Mouse (Mus musculus) MEL (cell line): ENCODE results near the gene Adam10. TPM values are rescaled to one million over a fixed set of nuclear protein-coding genes. Genes with fewer than 3 reads are reported as not detected.

ENCODE experiments used
- DNase-seq: peaks from one replicate; pipeline ENCODE4 v3.0.0; 2011; ENCODE audit warnings: low read depth, low spot score
- H3K27ac ChIP-seq: 2 replicates; pipeline ENCODE4 v1.5.1; 2012; ENCODE audit warnings: low read depth, mild to moderate bottlenecking, control low read depth, low read length, moderate library complexity; ENCODE audit not compliant: control insufficient read depth
- H3K27me3 ChIP-seq, 2 experiments: fragments of 150-350 bp in 1 of 2; sonication (generic) in 1 of 2; 2 replicates each; pipeline ENCODE4 v1.6.1; 2012; ENCODE audit warnings: low read length in 2 of 2, mild to moderate bottlenecking in 2 of 2, improper control_type of control experiment in 1 of 2, moderate library complexity in 1 of 2; ENCODE audit not compliant: insufficient read depth in 2 of 2, control insufficient read depth in 1 of 2
- H3K36me3 ChIP-seq, 2 experiments: 2 replicates each; pipeline ENCODE4 v1.6.1; 2012 to 2014; ENCODE audit warnings: low read length in 2 of 2, improper control_type of control experiment in 1 of 2, inconsistent platforms in 1 of 2, mild to moderate bottlenecking in 1 of 2; ENCODE audit not compliant: insufficient read depth in 2 of 2, control insufficient read depth in 1 of 2
- H3K4me1 ChIP-seq, 2 experiments: fragments of 150-350 bp in 1 of 2; sonication (generic) in 1 of 2; 2 replicates each; pipeline ENCODE4 v1.6.1; 2012; ENCODE audit warnings: low read length in 2 of 2, improper control_type of control experiment in 1 of 2, mild to moderate bottlenecking in 1 of 2; ENCODE audit not compliant: insufficient read depth in 2 of 2, control insufficient read depth in 1 of 2
- H3K4me3 ChIP-seq, 2 experiments: fragments of 150-350 bp in 1 of 2; sonication (generic) in 1 of 2; 2 replicates each; pipeline ENCODE4 v1.5.1; 2012; ENCODE audit warnings: low read depth in 2 of 2, low read length in 2 of 2, mild to moderate bottlenecking in 2 of 2, moderate library complexity in 2 of 2, control low read depth in 1 of 2, improper control_type of control experiment in 1 of 2; ENCODE audit not compliant: control insufficient read depth in 1 of 2, insufficient read depth in 1 of 2
- H3K79me2 ChIP-seq: 2 replicates; pipeline ENCODE4 v1.6.1; 2012; ENCODE audit warnings: mild to moderate bottlenecking, low read length, moderate library complexity; ENCODE audit not compliant: control insufficient read depth, poor library complexity, insufficient read depth
- H3K9ac ChIP-seq: 2 replicates; pipeline ENCODE4 v1.6.1; 2012; ENCODE audit warnings: low read depth, mild to moderate bottlenecking, control low read depth, low read length, moderate library complexity; ENCODE audit not compliant: control insufficient read depth, poor library complexity, severe bottlenecking
- H3K9me3 ChIP-seq: fragments of 150-350 bp; sonication (generic); replicated peaks from 2 replicates; pipeline ENCODE4 v1.6.1; 2012; ENCODE audit warnings: mild to moderate bottlenecking, low read length, improper control_type of control experiment, moderate library complexity; ENCODE audit not compliant: insufficient read depth
- CHD1 ChIP-seq: IDR thresholded peaks from 2 replicates; pipeline ENCODE4 v1.6.1; 2012; ENCODE audit warnings: low read depth, mild to moderate bottlenecking, inconsistent platforms, low read length, improper control_type of control experiment
- CTCF ChIP-seq, 3 experiments: IDR thresholded peaks in 2 of 3; conservative IDR thresholded peaks in 1 of 3; 2 replicates each; pipeline ENCODE4 v1.5.1; 2011 to 2012; ENCODE audit warnings: low read length in 3 of 3, low read depth in 2 of 3, mild to moderate bottlenecking in 2 of 3, improper control_type of control experiment in 1 of 3, inconsistent platforms in 1 of 3, mixed read lengths in 1 of 3, moderate library complexity in 1 of 3; ENCODE audit not compliant: control insufficient read depth in 1 of 3, insufficient read depth in 1 of 3, poor library complexity in 1 of 3, severe bottlenecking in 1 of 3
- E2F4 ChIP-seq: IDR thresholded peaks from 2 replicates; pipeline ENCODE4 v1.6.1; 2011; ENCODE audit warnings: low read depth, low read length, improper control_type of control experiment, borderline replicate concordance
- ELF1 ChIP-seq: IDR thresholded peaks from 2 replicates; pipeline ENCODE4 v1.6.1; 2014; ENCODE audit warnings: low read depth, mild to moderate bottlenecking, inconsistent platforms, low read length, improper control_type of control experiment, moderate library complexity
- GABPA ChIP-seq: IDR thresholded peaks from 2 replicates; pipeline ENCODE4 v1.6.1; 2012; ENCODE audit warnings: low read depth, mild to moderate bottlenecking, inconsistent platforms, low read length, improper control_type of control experiment, moderate library complexity
- GATA1 ChIP-seq: IDR thresholded peaks from 2 replicates; pipeline ENCODE4 v1.6.1; 2011; ENCODE audit warnings: low read depth, low read length, improper control_type of control experiment
- MAFK ChIP-seq: IDR thresholded peaks from 2 replicates; pipeline ENCODE4 v1.6.1; 2011; ENCODE audit warnings: low read depth, mild to moderate bottlenecking, low read length, improper control_type of control experiment, borderline replicate concordance
- MAX ChIP-seq: IDR thresholded peaks from 2 replicates; pipeline ENCODE4 v1.6.1; 2011; ENCODE audit warnings: low read length, improper control_type of control experiment
- MXI1 ChIP-seq: IDR thresholded peaks from 2 replicates; pipeline ENCODE4 v1.6.1; 2011; ENCODE audit warnings: mild to moderate bottlenecking, low read depth, low read length, improper control_type of control experiment
- MYB ChIP-seq: IDR thresholded peaks from 2 replicates; pipeline ENCODE4 v1.6.1; 2011; ENCODE audit warnings: mild to moderate bottlenecking, low read depth, low read length, improper control_type of control experiment
- MYC ChIP-seq: IDR thresholded peaks from 2 replicates; pipeline ENCODE4 v1.6.1; 2011; ENCODE audit warnings: low read depth, mild to moderate bottlenecking, low read length, improper control_type of control experiment, moderate library complexity
- POLR2A ChIP-seq, 2 experiments: IDR thresholded peaks; 2 replicates each; pipeline ENCODE4 v1.6.1; 2011 to 2012; ENCODE audit warnings: low read length in 2 of 2, mild to moderate bottlenecking in 2 of 2, control low read depth in 1 of 2, improper control_type of control experiment in 1 of 2, low read depth in 1 of 2, moderate library complexity in 1 of 2; ENCODE audit not compliant: control insufficient read depth in 1 of 2, insufficient read depth in 1 of 2, poor library complexity in 1 of 2
- POLR2AphosphoS2 ChIP-seq: IDR thresholded peaks from 2 replicates; pipeline ENCODE4 v1.6.1; 2011; ENCODE audit warnings: low read length, improper control_type of control experiment
- RAD21 ChIP-seq: IDR thresholded peaks from 2 replicates; pipeline ENCODE4 v1.6.1; 2011; ENCODE audit warnings: mild to moderate bottlenecking, low read depth, low read length, improper control_type of control experiment
- SIN3A ChIP-seq: IDR thresholded peaks from 2 replicates; pipeline ENCODE4 v1.6.1; 2012; ENCODE audit warnings: low read length, improper control_type of control experiment, inconsistent platforms
- TAL1 ChIP-seq: IDR thresholded peaks from 2 replicates; pipeline ENCODE4 v1.6.1; 2012; ENCODE audit warnings: mild to moderate bottlenecking, inconsistent platforms, low read length, moderate library complexity, mixed read lengths
- TBP ChIP-seq: IDR thresholded peaks from 2 replicates; pipeline ENCODE4 v1.8.0; 2011; ENCODE audit warnings: low read depth, low read length, improper control_type of control experiment
- TCF12 ChIP-seq: IDR thresholded peaks from 2 replicates; pipeline ENCODE4 v1.6.1; 2014; ENCODE audit warnings: low read depth, mild to moderate bottlenecking, inconsistent platforms, low read length, improper control_type of control experiment, moderate library complexity
- ZC3H11A ChIP-seq: IDR thresholded peaks from 2 replicates; pipeline ENCODE4 v1.6.1; 2012; ENCODE audit warnings: low read depth, mild to moderate bottlenecking, inconsistent platforms, low read length, improper control_type of control experiment
- ZKSCAN1 ChIP-seq: IDR thresholded peaks from 2 replicates; pipeline ENCODE4 v1.6.1; 2012; ENCODE audit warnings: low read depth, mild to moderate bottlenecking, inconsistent platforms, low read length, improper control_type of control experiment, moderate library complexity
- ZMIZ1 ChIP-seq: IDR thresholded peaks from 2 replicates; pipeline ENCODE4 v1.6.1; 2012; ENCODE audit warnings: low read depth, mild to moderate bottlenecking, inconsistent platforms, low read length, improper control_type of control experiment, moderate library complexity
- polyA plus RNA-seq, 2 experiments: library from polyadenylated mRNA; stranded (reverse) in 1 of 2; unstranded in 1 of 2; fragments of >175 nt in 1 of 2; fragments of >200 nt in 1 of 2; gene quantifications; 2 replicates each; pipeline versions ENCODE4 v1.2.1 to v1.2.4; 2012; ENCODE audit warnings: low replicate concordance in 2 of 2, low read depth in 1 of 2; ENCODE audit not compliant: insufficient read length in 2 of 2, insufficient read depth in 1 of 2, missing spikeins in 1 of 2
- total RNA-seq: library from RNA; depleted of rRNA; stranded (reverse); fragments of 300-350 nt; gene quantifications from 2 replicates; pipeline ENCODE4 v1.2.3, GENCODE M21; 2012

Gene Adam10
- total and polyA plus RNA-seq, 3 experiments = 20.3 to 127 (median 52.0) TPM

- Histone ChIP-seq H3K27me3 (no peaks in the 10 kb centered on the region), H3K36me3 (no peaks in the 10 kb centered on the region), H3K9ac (no peak overlapping the region), H3K4me1 (no peaks in the 10 kb centered on the region), H3K27ac (no peak overlapping the region), H3K79me2 (no peaks in the 10 kb centered on the region), H3K9me3 (no peaks in the 10 kb centered on the region), H3K4me3 (no peak overlapping the region)
- no peak for DNase-seq
- TF ChIP-seq CTCF (IDR thresholded peaks at IDR 0.05 in 2 of 3, conservative IDR thresholded peaks at IDR 0.05 in 1 of 3; ENCODE audit: control insufficient read depth in 1 of 3, insufficient read depth in 1 of 3, low read depth in 2 of 3, low read length in 3 of 3, poor library complexity in 1 of 3, severe bottlenecking in 1 of 3) = no peak
- no peak for TF ChIP-seq MYB
- TF ChIP-seq TAL1 = no peak
- TF ChIP-seq ZC3H11A = no peak
- TF ChIP-seq MXI1 = no peak
- TF ChIP-seq E2F4 = no peak
- no peak for TF ChIP-seq MAX
- TF ChIP-seq GABPA = no peak
- TF ChIP-seq GATA1 = no peak
- TF ChIP-seq TCF12 = no peak
- no peak for TF ChIP-seq MYC
- TF ChIP-seq CHD1 = no peak
- TF ChIP-seq POLR2A (IDR thresholded peaks at IDR 0.05; ENCODE audit: control insufficient read depth in 1 of 2, insufficient read depth in 1 of 2, low read depth in 1 of 2, low read length in 2 of 2, poor library complexity in 1 of 2) = no peak
- no peak for TF ChIP-seq ZKSCAN1
- TF ChIP-seq TBP = no peak
- no peak for TF ChIP-seq ZMIZ1
- no peak for TF ChIP-seq ELF1
- TF ChIP-seq, all 39 proteins: peak for 0
Observed at GRCm38 (mm10) chr9:70794643-70795438, 116.0 kb downstream of the Adam10 start.

DNA sequence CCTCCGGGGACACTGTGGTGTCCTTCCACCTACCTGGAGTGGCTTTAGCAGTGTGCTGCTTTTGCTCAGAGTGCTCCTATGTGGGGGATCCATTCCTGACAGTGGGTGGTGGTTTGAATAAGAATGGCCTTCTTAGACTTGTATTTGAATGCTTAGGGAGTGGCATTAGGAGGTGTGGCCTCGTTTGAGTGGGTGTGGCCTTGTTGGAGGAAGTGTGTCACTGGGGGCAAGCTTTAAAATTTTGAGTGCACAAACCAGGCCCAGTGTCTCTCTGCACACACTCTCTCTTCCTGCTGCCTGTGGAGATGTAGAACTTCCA, 116.6 kb downstream of the Adam10 start:
- peak; percentile 24 for DNase-seq
- Histone ChIP-seq H3K79me2 (no peaks in the 10 kb centered on the region), H3K4me1 (no peaks in the 10 kb centered on the region), H3K27ac (no peak overlapping the region), H3K9ac (no peak overlapping the region), H3K4me3 (no peak overlapping the region), H3K9me3 (no peaks in the 10 kb centered on the region), H3K36me3 (no peaks in the 10 kb centered on the region), H3K27me3 (no peaks in the 10 kb centered on the region)
- TF ChIP-seq MXI1 = no peak
- no peak for TF ChIP-seq RAD21
- TF ChIP-seq SIN3A = no peak
- TF ChIP-seq MAFK = no peak
- no peak for TF ChIP-seq POLR2AphosphoS2
